Mouse (Mus musculus) ovary, postnatal 36 days (tissue): ENCODE data around the gene Slc37a1.

Experiments
- DNase-seq: peaks from one replicate; pipeline ENCODE4 v3.0.0; 2022; ENCODE audit warnings: low spot score, mixed read lengths

The Slc37a1 gene

GRCm38 (mm10) chr17:31286492-31286891 is at the start of gene Slc37a1:
Slc37a1 (plus strand) TSS chr17:31286792.
- DNase-seq: no peak

DNA sequence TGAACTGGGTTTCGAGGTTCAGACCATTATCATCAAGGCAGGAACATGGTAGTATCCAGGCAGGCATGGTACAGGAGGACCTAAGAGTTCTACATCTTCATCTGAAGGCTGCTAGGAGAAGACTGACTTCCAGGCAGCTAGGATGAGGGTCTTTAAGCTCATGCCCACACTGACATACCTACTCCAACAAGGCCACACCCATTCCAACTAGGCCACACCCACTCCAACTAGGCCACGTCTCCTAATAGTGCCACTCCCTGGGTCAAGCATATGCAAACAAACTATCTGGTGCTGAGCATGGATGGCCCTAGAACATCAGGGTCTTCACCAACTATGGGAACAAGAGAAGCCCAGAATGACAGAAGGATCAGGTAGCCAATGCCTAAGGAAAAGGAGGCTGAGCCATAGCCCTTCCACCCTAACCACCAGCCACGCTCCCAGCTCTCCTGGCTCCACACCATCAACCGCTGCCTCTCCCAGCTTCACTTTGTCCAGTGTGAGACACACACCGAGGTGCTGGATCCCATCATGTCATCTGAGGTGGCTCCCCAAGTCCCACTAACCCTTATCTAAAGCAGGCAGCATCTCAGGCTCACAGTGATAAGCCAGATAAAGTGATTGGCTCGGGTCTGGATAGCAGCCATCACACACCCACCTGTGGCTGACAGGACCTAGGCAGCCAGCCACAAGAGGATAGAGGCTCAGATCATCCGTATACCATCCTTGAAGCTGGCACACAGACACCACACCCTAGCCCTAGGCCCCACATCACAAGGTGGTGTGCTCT is 48.2 kb upstream of the Slc37a1 start:
- no peak for DNase-seq

GRCm38 (mm10) chr17:31241156-31241555 is 45.4 kb upstream of the Slc37a1 start:
- no peak for DNase-seq

- no peak for DNase-seq
These were observed 43.8 kb upstream of the Slc37a1 start for GRCm38 (mm10) chr17:31242764-31243163.

- DNase-seq: no peak
These were observed 41.3 kb upstream of the Slc37a1 start for GRCm38 (mm10) chr17:31245321-31245720.

GRCm38 (mm10) chr17:31247144-31247543 is 39.4 kb upstream of the Slc37a1 start:
- DNase-seq: no peak

- no peak for DNase-seq
These were observed 32.6 kb upstream of the Slc37a1 start for GRCm38 (mm10) chr17:31253951-31254350.

DNA sequence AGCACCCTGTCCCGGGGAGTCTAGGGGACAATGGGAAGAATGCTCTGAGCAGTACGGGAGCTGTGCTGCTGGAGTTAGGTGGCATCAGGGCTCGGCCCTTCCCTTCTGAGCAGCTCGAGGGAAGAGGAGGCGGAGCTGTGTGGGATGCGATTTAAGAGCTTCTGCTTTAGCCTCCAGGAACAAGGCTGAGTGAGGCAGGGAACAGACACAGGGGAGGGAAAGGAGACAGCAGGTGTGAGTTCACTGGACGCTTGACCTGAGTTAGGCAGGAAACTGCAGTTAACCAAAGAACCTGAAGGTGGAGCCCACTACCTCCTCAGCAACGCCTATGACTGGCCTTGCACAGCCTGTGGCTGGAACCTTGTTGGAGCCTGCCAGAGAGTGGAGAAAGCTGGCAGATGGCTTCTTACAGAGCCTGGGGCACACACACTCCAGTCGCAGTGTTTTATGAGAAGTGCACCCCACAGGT is 32.1 kb upstream of the Slc37a1 start:
- DNase-seq: peak; percentile 72

- DNase-seq: no peak
These were observed 29.4 kb upstream of the Slc37a1 start for GRCm38 (mm10) chr17:31257149-31257548.

DNA sequence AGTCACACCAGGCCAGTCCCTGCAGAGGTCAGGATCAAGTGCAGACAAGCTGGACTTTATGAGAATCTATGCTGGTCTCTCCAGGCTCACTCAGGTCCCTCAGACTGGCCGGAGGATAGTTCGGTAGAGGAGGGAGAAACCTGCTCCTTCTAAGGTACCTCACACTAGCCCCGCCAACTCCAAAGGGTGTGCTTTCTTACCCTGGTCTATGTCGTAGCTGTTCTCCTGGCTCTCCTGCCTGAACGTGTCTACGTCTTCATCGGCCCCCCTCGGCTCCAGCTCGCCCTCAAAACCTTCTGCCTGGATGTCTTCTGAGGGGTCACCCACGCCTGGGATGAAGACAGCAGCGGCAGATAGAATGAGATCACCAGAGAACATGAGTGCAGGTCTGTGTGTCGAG is 28.7 kb upstream of the Slc37a1 start:
- no peak for DNase-seq

- DNase-seq: no peak
These were observed 28.2 kb upstream of the Slc37a1 start for GRCm38 (mm10) chr17:31258310-31258865.

GRCm38 (mm10) chr17:31259145-31259544 is 27.4 kb upstream of the Slc37a1 start:
- no peak for DNase-seq

- no peak for DNase-seq
These were observed 26.8 kb upstream of the Slc37a1 start for GRCm38 (mm10) chr17:31259825-31260224.

DNA sequence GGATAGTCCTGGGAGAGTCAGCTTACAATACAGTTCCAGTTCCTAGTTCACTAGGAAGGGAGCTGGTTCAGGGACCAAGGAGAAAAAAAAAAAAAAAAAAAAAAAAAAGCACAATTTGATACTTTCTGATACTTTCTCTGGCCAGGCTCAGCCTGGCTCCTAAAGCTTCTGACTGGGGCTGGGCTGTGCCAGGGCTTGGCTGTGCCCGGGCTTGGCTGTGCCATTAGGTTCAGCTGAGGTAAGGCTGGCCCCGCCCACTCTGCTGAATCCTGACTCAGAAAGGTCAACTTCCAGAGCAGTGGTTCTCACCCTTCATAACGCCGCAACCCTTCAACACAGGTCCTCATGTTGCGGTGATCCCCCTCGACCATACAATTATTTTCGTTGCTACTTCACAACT is 26.2 kb upstream of the Slc37a1 start:
- DNase-seq: no peak

GRCm38 (mm10) chr17:31261352-31261751 is 25.2 kb upstream of the Slc37a1 start:
- DNase-seq: no peak

DNA sequence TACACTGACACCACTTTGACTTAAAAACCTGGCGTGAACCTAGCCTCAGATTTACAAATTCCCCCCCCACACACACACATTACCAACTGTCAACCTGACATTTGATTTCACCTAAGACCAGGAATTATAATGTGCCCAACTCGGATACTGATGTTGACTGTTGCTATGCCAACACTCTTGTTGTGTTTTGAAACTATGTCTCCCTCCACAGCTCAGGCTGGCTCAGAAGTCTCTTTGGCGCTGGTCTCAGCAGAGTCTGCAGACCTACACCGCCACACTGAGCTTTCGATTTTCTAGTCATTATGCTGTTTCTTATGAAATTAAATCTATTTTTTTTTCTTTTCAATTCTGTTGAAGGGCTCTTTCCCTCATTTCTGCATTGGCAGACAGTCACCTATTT is 23.9 kb upstream of the Slc37a1 start:
- DNase-seq: no peak

DNA sequence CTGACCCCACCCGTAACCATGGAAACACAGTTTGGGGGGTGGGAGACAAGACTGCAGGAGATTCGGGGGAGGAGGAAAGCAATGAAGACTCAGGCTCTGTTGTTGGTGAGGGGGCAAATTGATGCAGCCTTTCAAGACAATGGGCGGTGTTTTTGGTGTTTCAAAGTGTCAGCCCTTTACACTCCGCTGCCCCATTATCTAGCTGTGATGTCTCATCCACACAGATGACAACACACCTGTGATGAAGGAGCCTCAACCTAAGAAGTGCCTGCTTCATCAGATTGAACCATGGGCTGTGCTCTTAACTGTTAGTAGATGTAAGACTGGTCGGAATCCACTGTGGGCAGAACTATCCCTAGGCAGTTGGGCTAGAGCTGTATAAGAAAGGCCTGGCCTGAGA is 22.8 kb upstream of the Slc37a1 start:
- DNase-seq: no peak

GRCm38 (mm10) chr17:31264372-31264771 is 22.2 kb upstream of the Slc37a1 start:
- no peak for DNase-seq

- no peak for DNase-seq
These were observed 21.4 kb upstream of the Slc37a1 start for GRCm38 (mm10) chr17:31265171-31265572.

DNA sequence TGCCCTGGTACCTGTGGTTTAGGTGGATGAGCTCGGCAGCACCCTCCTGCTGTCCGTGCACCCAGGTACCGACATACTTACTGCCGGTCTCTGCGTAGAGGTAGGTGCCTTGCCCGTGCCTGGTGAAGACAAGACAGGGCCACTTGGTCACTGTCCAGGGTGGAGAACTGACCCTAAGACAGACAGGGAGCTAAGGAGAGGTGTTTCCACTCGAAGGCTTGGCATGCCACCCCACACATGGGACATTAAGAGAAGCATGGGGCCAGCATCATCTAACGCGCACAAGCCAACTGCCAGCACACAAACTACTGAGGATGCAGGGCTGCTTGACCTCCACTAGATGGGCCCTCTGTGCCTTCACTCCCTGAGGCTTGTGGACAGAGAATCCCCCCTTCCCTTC is 20.8 kb upstream of the Slc37a1 start:
- no peak for DNase-seq

DNA sequence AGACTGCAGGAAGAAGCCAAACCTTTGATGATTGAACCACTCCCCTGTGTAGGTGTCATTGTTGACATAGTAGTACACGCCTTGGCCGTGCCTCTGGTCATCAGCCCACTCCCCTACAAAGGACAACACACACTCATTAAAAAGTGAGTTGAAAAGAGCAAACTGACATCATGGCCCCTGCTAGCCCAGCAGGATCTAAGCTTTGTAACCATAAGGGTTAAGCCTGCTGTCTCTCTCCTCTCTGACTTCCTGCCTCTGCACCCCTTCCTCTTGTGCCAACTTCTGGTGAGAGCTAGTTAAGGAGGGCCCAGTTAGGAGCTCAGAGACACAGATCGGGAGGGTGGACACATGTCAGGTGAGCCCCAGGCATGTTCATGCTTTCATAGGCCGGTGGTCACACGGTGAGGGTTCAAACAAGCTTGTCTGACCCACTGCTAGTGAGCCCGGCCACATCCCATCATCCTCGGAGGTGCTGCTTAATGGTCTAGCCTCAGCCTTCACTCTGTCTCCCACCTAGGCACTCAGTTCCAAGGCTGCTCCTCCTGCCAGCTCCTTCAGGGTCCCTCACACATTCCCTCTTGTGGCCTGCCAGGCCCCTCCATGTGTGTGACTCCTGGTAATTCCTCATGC is 20.2 kb upstream of the Slc37a1 start:
- DNase-seq: no peak

GRCm38 (mm10) chr17:31267138-31267537 is 19.5 kb upstream of the Slc37a1 start:
- DNase-seq: no peak

- DNase-seq: no peak
These were observed 19.0 kb upstream of the Slc37a1 start for GRCm38 (mm10) chr17:31267603-31268002.
